Mouse (Mus musculus) E14TG2a.4 (cell line): ENCODE measurements around the gene Pdilt.
"Not testable (repeated sequence)": the region's sequence is repeated elsewhere in the genome, so short reads cannot be mapped to it uniquely, and the experiment has no call there.

Source experiments
- H3K27me3 ChIP-seq: 2 replicates; pipeline ENCODE4 v1.6.1; 2014; ENCODE audit warnings: low read length, control low read depth; ENCODE audit not compliant: insufficient read depth
- H3K36me3 ChIP-seq: 2 replicates; pipeline ENCODE4 v1.6.1; 2014; ENCODE audit warnings: low read length, control low read depth; ENCODE audit not compliant: insufficient read depth
- H3K4me1 ChIP-seq: replicated peaks from 2 replicates; pipeline ENCODE4 v1.6.1; 2014; ENCODE audit warnings: low read depth, low read length, control low read depth
- H3K4me3 ChIP-seq: replicated peaks from 2 replicates; pipeline ENCODE4 v1.5.1; 2014; ENCODE audit warnings: mild to moderate bottlenecking, low read length
- H3K9me3 ChIP-seq: 2 replicates; pipeline ENCODE4 v1.6.1; 2014; ENCODE audit warnings: low read length, control low read depth
- CTCF ChIP-seq: conservative IDR thresholded peaks from 2 replicates; pipeline ENCODE4 v1.5.1; 2014; ENCODE audit warnings: low read length
- NANOG ChIP-seq: IDR thresholded peaks from 2 replicates; pipeline ENCODE4 v1.6.1; 2014; ENCODE audit warnings: borderline replicate concordance, low read length, mixed read lengths
- POU5F1 ChIP-seq: IDR thresholded peaks from 2 replicates; pipeline ENCODE4 v1.6.1; 2014; ENCODE audit warnings: low read length, borderline replicate concordance

The Pdilt gene

GRCm38 (mm10) chr7:119523389-119523788 lies at the start of gene Pdilt:
Gene Pdilt (minus strand): TSS chr7:119523489.
- TF ChIP-seq NANOG (no peak), POU5F1 (no peak), CTCF (no peak)
- Histone ChIP-seq H3K36me3 (no peaks in the 10 kb centered on the region), H3K9me3 (peaks cover 13% of the 10 kb centered on the region; the same call in 1 of the 2 replicates), H3K4me3 (no peak within 1 kb of the TSS), H3K4me1 (no peaks in the 10 kb centered on the region), H3K27me3 (peaks cover 25% of the 10 kb centered on the region)

- not testable (repeated sequence) for H3K36me3 ChIP-seq, H3K9me3 ChIP-seq, H3K4me3 ChIP-seq, H3K27me3 ChIP-seq, H3K4me1 ChIP-seq
These were observed 39.2 kb upstream of the Pdilt start for GRCm38 (mm10) chr7:119562476-119562875.

GRCm38 (mm10) chr7:119561441-119561840 lies 38.2 kb upstream of the Pdilt start:
- Histone ChIP-seq H3K4me3 (no peak overlapping the region), H3K4me1 (no peaks in the 10 kb centered on the region), H3K27me3 (no peaks in the 10 kb centered on the region), H3K9me3 (no peaks in the 10 kb centered on the region), H3K36me3 (no peaks in the 10 kb centered on the region)
- no peak for TF ChIP-seq NANOG
- no peak for TF ChIP-seq POU5F1
- no peak for TF ChIP-seq CTCF

- Histone ChIP-seq H3K36me3 (no peaks in the 10 kb centered on the region), H3K27me3 (no peaks in the 10 kb centered on the region), H3K4me3 (no peak overlapping the region), H3K9me3 (no peaks in the 10 kb centered on the region), H3K4me1 (no peaks in the 10 kb centered on the region)
- TF ChIP-seq NANOG (no peak), CTCF (no peak), POU5F1 (no peak)
These were observed 37.2 kb upstream of the Pdilt start for GRCm38 (mm10) chr7:119560452-119560835.

- Histone ChIP-seq H3K27me3 (no peaks in the 10 kb centered on the region), H3K36me3 (no peaks in the 10 kb centered on the region), H3K4me3 (no peak overlapping the region), H3K4me1 (no peaks in the 10 kb centered on the region), H3K9me3 (no peaks in the 10 kb centered on the region)
- no peak for TF ChIP-seq POU5F1
- no peak for TF ChIP-seq NANOG
- no peak for TF ChIP-seq CTCF
These were observed 36.6 kb upstream of the Pdilt start for GRCm38 (mm10) chr7:119559789-119560451.

GRCm38 (mm10) chr7:119554040-119554439 lies 30.8 kb upstream of the Pdilt start, which contains the start of gene Acsm2:
Gene Acsm2 (plus strand): TSS chr7:119554340.
- no peaks in the 10 kb centered on the region for H3K27me3 ChIP-seq

GRCm38 (mm10) chr7:119550471-119551222 lies 27.4 kb upstream of the Pdilt start:
- no peak overlapping the region for H3K4me3 ChIP-seq
- peaks cover 6% of the 10 kb centered on the region; the same call in 1 of the 2 replicates for H3K4me1 ChIP-seq
- no peak for TF ChIP-seq CTCF
- TF ChIP-seq NANOG: no peak
- TF ChIP-seq POU5F1: no peak
- H3K36me3 ChIP-seq: no peaks in the 10 kb centered on the region
- no peaks in the 10 kb centered on the region for H3K9me3 ChIP-seq
- no peaks in the 10 kb centered on the region for H3K27me3 ChIP-seq

More at GRCm38 (mm10) chr7:119554040-119554439, 30.8 kb upstream of the Pdilt start, which contains the start of gene Acsm2:
- H3K9me3 ChIP-seq: no peaks in the 10 kb centered on the region
- TF ChIP-seq POU5F1 (no peak), CTCF (no peak), NANOG (no peak)
- no peak within 1 kb of the TSS for H3K4me3 ChIP-seq
- H3K36me3 ChIP-seq: no peaks in the 10 kb centered on the region
- H3K4me1 ChIP-seq: no peaks in the 10 kb centered on the region

GRCm38 (mm10) chr7:119545572-119545971 lies 22.3 kb upstream of the Pdilt start:
- Histone ChIP-seq H3K4me3 (no peak overlapping the region), H3K27me3 (peaks cover 13% of the 10 kb centered on the region), H3K4me1 (peaks cover 9% of the 10 kb centered on the region; the same call in 1 of the 2 replicates), H3K36me3 (no peaks in the 10 kb centered on the region), H3K9me3 (peaks cover 15% of the 10 kb centered on the region)
- TF ChIP-seq POU5F1 (no peak), CTCF (no peak), NANOG (peak; percentile 76; the same call in 1 of the 2 replicates)

- TF ChIP-seq NANOG: no peak
- no peak for TF ChIP-seq CTCF
- TF ChIP-seq POU5F1: no peak
- H3K4me3 ChIP-seq: no peak overlapping the region
These were observed 19.2 kb upstream of the Pdilt start for GRCm38 (mm10) chr7:119542445-119542844.

More at GRCm38 (mm10) chr7:119542445-119542844, 19.2 kb upstream of the Pdilt start:
- H3K27me3 ChIP-seq: peaks cover 13% of the 10 kb centered on the region
- peaks cover 9% of the 10 kb centered on the region; the same call in 1 of the 2 replicates for H3K4me1 ChIP-seq
- peaks cover 15% of the 10 kb centered on the region for H3K9me3 ChIP-seq
- no peaks in the 10 kb centered on the region for H3K36me3 ChIP-seq
